Mouse (Mus musculus) fibroblast of lung, adult 2 months (primary cell): ENCODE results near the gene Crygs.
"Not testable (repeated sequence)": the region's sequence is repeated elsewhere in the genome, so short reads cannot be mapped to it uniquely, and the experiment has no call there.

Experiments
- DNase-seq: peaks from one replicate; pipeline ENCODE4 v3.0.0-alpha.2; 2011; ENCODE audit warnings: low read depth

The Crygs gene

GRCm38 (mm10) chr16:22789908-22790367, 21.4 kb downstream of the Crygs start:
- no peak for DNase-seq

GRCm38 (mm10) chr16:22782686-22783085, 28.7 kb downstream of the Crygs start:
- no peak for DNase-seq

GRCm38 (mm10) chr16:22779228-22779835, 32.0 kb downstream of the Crygs start:
- DNase-seq, result no peak

GRCm38 (mm10) chr16:22778296-22778695, 33.1 kb downstream of the Crygs start:
- not testable (repeated sequence) for DNase-seq

- no peak for DNase-seq
Measured at GRCm38 (mm10) chr16:22775471-22775985, 35.8 kb downstream of the Crygs start.

GRCm38 (mm10) chr16:22768661-22769060, 42.7 kb downstream of the Crygs start:
- no peak for DNase-seq

- no peak for DNase-seq
Measured at GRCm38 (mm10) chr16:22767405-22767804, 44.0 kb downstream of the Crygs start.

GRCm38 (mm10) chr16:22766738-22767211, 44.6 kb downstream of the Crygs start:
- DNase-seq, result peak; percentile 46

GRCm38 (mm10) chr16:22765531-22765930, 45.8 kb downstream of the Crygs start:
- DNase-seq, result no peak
